Mouse (Mus musculus) adrenal gland, postnatal 4 days (tissue): ENCODE results near the gene Rab23. TPM values are rescaled to one million over a fixed set of nuclear protein-coding genes. Genes with fewer than 3 reads are reported as not detected.

Experiments used
- DNase-seq, 2 experiments: peaks; one replicate each; pipeline ENCODE4 v3.0.0; 2021 to 2022; ENCODE audit warnings: low spot score in 2 of 2, mixed read lengths in 2 of 2
- long read RNA-seq, 2 experiments: library from polyadenylated mRNA; stranded (forward); transcript quantifications; one replicate each; pipeline ENCODE4 v2.0.0; 2021
- total RNA-seq, 2 experiments: library from RNA; stranded (reverse); gene quantifications; 2 replicates each; pipeline ENCODE4 v1.2.3; 2021

Rab23 gene
- total RNA-seq, result 10 to 100 TPM; 20.1 to 23.2 TPM
- long read RNA-seq, experiment 1, full-length matches to known transcripts, result 10 of 13 reads
- long read RNA-seq, experiment 1, partial matches to known transcripts, result 0 of 13 reads
- long read RNA-seq, experiment 1, other reads (novel, unspliced or antisense), result 3 of 13 reads
- long read RNA-seq, experiment 2, full-length matches to known transcripts, result 16 of 27 reads
- long read RNA-seq, experiment 2, partial matches to known transcripts, result 1 of 27 reads
- long read RNA-seq, experiment 2, other reads (novel, unspliced or antisense), result 10 of 27 reads

GRCm38 (mm10) chr1:33719733-33720225 lies at the start of gene Rab23:
TSS of gene Rab23 (plus strand) at chr1:33719887.
- DNase-seq, result peak; percentile 50 to 59

GRCm38 (mm10) chr1:33670164-33670616 lies 49.5 kb upstream of the Rab23 start:
- DNase-seq, result peak; percentile 6 to 22

- no peak for DNase-seq
These were observed 48.2 kb upstream of the Rab23 start for GRCm38 (mm10) chr1:33671441-33671840.

DNA sequence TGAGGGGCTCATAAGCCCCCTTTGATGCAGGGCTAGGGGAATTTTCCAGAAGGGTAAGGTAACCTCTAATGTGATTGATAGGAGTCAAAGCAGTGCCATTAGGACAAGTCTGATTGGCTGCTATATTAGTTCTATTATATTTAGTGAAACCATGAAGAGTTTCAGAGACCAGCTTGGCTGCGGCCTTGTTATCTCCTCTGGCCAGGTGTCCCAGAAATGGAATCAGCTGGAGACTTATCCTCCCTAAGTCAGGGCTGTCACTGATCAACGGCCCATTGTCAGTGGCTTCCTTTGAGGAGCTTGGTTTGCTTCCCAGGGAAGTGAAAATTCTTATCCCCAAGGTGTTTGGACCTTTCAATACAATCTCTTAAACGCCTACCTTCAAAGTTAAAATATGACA lies 47.6 kb upstream of the Rab23 start:
- no peak for DNase-seq

DNA sequence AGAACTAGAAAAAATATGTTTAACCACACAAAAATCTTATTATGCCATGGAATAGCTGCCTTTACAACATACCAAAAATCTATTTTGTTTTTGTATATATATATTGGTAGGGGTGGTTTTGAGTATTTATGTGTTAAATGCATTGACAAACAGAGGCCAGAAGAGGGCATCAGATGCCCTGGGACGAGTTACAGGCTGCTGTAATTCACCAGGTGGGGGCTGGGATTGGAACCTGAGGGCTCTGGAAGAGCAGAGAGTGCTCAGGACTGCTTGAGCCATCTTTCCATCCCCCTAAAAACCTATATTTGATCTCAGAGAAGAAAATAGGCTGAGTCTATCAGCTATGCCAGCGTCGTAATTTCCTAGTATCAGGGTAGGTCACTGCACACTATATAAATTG lies 47.2 kb upstream of the Rab23 start:
- DNase-seq, result no peak

- no peak for DNase-seq
These were observed 46.3 kb upstream of the Rab23 start for GRCm38 (mm10) chr1:33673158-33673960.

GRCm38 (mm10) chr1:33680435-33680834 lies 39.3 kb upstream of the Rab23 start:
- no peak for DNase-seq

DNA sequence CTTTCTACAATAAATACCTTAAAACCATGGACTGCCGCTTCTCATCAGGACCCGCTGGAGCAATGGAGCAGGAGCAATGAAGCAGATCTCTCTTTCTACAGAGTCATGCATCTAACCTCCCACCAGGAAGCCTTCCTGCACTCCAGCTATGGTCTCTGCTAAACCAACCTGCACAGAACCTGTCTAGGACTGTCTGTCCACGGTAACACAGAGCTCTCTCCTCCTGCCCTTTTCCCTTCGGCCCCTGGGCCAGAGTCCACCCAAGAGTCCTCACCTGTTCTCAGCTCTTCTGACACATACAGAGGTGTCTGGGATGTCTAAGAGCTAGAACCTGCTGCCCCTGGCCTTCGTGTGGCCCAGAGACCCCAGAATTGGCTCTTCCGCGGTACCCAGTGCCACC lies 38.8 kb upstream of the Rab23 start:
- no peak for DNase-seq

GRCm38 (mm10) chr1:33684459-33684858 lies 35.2 kb upstream of the Rab23 start:
- DNase-seq, result no peak

DNA sequence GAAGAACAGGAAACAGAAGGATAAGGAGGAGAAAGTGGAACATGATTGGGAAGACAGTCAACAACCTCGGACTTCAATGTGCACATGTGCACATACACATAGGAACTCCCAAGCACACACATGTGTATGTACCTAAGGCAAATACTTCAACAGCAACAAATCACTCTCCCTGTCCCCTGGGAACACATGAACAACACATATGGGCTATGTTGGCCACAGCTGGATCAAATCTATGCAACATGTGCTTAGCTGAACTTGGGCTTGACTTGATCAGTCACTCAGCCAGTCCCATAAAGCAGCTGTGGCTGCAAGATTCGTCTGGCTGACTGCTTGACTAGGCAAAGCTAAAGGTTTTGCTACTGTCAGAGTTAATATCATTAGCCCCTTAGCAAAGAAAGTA lies 30.9 kb upstream of the Rab23 start:
- no peak for DNase-seq

GRCm38 (mm10) chr1:33689446-33690086 lies 30.1 kb upstream of the Rab23 start:
- DNase-seq, result no peak

DNA sequence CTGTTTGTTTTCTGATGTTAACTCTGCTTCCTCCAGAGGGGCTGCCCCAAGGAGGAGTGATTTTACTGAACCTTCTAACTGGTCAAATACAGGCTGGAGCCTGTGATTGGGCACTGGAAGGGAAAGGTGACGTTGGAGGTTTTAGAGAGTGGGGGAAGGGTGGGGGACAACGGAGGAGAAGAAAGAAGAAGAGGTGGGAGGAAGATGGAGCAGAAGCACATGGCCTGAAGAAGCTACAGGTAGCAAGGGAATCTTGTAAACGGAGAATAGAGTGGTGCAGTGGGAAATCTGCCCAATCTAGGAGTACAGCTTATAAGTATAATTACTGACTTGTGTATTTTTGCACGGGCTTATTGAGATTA lies 29.6 kb upstream of the Rab23 start:
- no peak for DNase-seq

- no peak for DNase-seq
These were observed 25.8 kb upstream of the Rab23 start for GRCm38 (mm10) chr1:33693893-33694292.

DNA sequence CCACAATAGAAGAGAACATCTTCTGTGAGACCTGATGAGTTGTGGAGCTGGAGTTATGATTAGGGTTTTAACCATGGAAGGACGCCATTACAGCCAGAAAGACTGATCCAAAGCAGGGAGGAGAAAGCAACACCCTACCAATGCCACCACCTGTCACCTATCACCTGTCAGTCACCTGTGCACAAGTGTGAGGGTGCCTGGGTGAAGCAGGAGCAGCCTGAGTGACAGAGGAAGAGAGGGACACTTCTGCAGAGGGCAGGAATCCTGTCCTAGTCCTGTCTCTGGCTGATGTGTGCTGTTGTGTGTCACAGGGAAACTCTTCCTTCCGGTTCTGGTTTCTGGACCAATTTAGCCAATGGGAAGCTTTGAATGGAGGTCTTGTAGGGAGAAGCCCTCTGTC lies 23.7 kb upstream of the Rab23 start:
- DNase-seq, result no peak

DNA sequence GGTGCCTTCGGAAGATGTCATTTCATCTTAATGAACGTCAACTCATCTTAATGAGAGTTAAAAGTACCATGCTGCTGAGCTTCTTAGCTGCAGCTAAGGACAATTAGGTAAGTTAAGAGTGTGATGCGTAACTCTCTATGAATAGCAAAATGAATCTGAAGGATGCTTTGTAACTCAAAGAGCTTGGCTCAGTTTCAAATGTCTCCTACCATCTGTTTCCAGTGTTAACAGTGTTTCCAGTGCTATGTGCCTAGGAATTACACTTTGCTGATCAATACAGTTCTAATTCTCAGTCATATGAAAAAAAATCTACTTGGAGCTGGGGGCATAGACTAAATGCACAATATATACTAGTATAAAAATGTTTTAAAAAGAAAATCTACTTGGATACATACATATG lies 18.4 kb upstream of the Rab23 start:
- no peak for DNase-seq

DNA sequence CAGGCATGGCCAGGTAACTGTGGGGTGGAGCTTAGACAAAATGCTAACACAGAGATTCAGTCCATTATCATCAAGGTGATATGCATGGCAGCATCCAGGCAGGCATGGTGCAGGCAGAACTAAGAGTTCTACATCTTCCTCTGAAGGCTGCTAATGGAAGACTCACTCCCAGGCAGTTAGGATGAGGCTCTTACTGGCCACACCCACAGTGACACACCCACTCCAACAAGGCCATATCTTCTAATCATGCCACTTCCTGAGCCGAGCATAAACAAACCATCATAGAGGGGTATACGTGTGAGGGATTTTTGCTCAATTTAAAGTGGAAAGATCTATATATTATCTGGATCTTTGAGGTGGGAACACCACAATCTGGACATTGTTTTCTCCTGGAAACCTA lies 10.1 kb upstream of the Rab23 start:
- DNase-seq, result no peak

- no peak for DNase-seq
These were observed 7.7 kb upstream of the Rab23 start for GRCm38 (mm10) chr1:33712026-33712425.

- no peak for DNase-seq
These were observed 4.9 kb upstream of the Rab23 start for GRCm38 (mm10) chr1:33714796-33715195.

DNA sequence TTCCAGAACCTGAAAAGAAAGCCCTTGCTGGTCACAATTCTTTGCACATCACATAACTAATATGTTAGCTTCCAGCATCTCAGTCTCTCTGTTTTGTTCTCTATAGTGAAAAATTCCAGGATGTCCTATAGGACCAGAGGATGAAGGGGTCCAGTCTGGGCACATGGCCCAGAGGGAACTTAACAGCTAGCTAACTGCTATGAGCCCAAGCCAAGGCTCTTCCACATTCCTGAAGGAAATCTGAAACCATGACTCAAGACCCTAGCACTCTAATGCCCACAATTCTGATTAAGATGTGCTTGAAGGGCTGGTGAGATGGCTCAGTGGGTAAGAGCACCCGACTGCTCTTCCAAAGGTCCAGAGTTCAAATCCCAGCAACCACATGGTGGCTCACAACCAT lies 2.1 kb upstream of the Rab23 start:
- no peak for DNase-seq

DNA sequence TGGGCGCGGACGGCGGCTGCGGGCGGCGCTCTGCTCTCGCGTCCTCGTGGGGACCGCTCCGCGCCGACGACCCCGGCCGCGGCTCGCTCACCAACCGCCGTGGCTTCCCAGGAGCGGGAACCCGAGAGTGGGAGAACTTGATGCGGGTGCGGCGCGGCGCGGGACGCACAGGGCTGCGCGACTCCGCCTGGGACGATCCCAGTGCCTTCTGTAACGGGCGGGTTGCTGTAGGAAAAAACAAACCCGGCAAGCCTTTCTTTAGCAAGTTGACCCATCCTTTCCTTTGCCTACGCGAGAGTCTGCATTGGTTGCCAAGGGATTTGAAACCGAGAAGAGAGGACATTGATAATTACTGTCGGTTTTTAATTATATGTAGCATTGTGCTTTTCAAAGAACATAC lies 544 bp downstream of the Rab23 start:
- DNase-seq, result no peak

DNA sequence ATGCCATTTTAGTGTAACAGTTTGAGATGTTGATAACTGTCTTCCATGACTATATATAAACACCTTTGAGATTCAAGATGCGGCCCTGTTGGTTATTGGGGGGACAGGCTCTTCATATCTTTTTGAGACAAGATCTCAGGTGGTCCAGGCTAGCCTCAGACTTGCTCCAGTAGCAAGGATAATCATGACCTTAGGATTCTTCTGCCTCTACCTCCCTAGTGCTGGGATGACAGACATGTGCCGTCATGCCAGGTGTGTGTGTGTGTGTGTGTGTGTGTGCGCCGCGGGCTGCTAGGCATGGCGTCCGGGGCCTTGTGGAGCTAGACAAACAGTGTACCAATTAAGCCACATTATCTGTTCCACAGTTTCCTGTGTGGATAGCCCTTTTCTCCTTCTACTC lies 1.3 kb downstream of the Rab23 start:
- DNase-seq, result no peak

DNA sequence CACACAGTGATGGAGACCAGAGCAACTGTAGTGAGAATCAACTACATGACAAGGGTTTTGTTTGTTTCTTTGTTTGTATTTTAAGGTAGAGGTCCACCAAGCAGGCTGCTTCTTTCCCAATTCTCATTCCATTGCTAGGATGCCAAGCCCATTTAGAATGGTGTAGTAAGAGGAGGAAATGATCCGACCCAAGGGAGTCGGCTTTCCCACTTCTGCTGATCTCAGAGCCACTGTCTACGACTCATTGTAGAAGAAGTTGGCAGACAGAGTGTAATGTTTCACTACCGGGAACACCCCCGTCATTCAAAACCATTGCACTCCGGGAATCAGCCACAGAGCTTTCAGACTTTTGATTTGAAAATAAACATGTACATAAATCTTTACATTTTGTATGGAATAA lies 4.8 kb downstream of the Rab23 start:
- DNase-seq, result no peak
